Mouse (Mus musculus) liver, embryonic 11.5 days (tissue): ENCODE data around the gene Ptpra. TPM values are rescaled to one million over a fixed set of nuclear protein-coding genes. Genes with fewer than 3 reads are reported as not detected.
A peak's percentile ranks its signal among the peaks of the same experiment; 100 is the strongest.

Experiments used
- ATAC-seq: fragments of 200-750 bp; cut with Nextera tagmentation; replicated peaks from 2 replicates; pipeline ENCODE4 v1.8.0; 2017; ENCODE audit warnings: moderate number of reproducible peaks, mild to moderate bottlenecking, moderate TSS enrichment, moderate library complexity; ENCODE audit not compliant: low FRiP score
- DNase-seq: peaks from one replicate; pipeline ENCODE4 v3.0.0-alpha.2; 2017; ENCODE audit warnings: low spot score
- H3K27ac ChIP-seq: fragments of 300-500 bp; sonication (generic); 2 replicates; pipeline ENCODE4 v1.5.1; 2014; ENCODE audit warnings: mild to moderate bottlenecking, low read depth, low read length, control low read depth
- H3K27me3 ChIP-seq: fragments of 300-500 bp; sonication (generic); replicated peaks from 2 replicates; pipeline ENCODE4 v1.6.1; 2014; ENCODE audit warnings: low read length, mixed read lengths; ENCODE audit not compliant: control insufficient read depth, insufficient read depth
- H3K36me3 ChIP-seq: fragments of 300-500 bp; sonication (generic); 2 replicates; pipeline ENCODE4 v1.6.1; 2014; ENCODE audit warnings: mild to moderate bottlenecking, low read length, moderate library complexity, mixed read lengths; ENCODE audit not compliant: control insufficient read depth, insufficient read depth
- H3K4me1 ChIP-seq: fragments of 300-500 bp; sonication (generic); replicated peaks from 2 replicates; pipeline ENCODE4 v1.6.1; 2014; ENCODE audit warnings: low read length, mixed read lengths; ENCODE audit not compliant: control insufficient read depth, insufficient read depth
- H3K4me2 ChIP-seq: fragments of 300-500 bp; sonication (generic); 2 replicates; pipeline ENCODE4 v1.6.1; 2014; ENCODE audit warnings: mild to moderate bottlenecking, control low read depth, moderate library complexity
- H3K4me3 ChIP-seq: fragments of 300-500 bp; sonication (generic); 2 replicates; pipeline ENCODE4 v1.5.1; 2014; ENCODE audit warnings: low read depth, low read length, control low read depth
- H3K9ac ChIP-seq: fragments of 300-500 bp; sonication (generic); 2 replicates; pipeline ENCODE4 v1.6.1; 2014; ENCODE audit warnings: low read depth, low read length, control low read depth
- H3K9me3 ChIP-seq: fragments of 300-500 bp; sonication (generic); 2 replicates; pipeline ENCODE4 v1.6.1; 2016; ENCODE audit warnings: low read length, inconsistent platforms, mixed read lengths; ENCODE audit not compliant: control insufficient read depth
- whole genome bisulfite sequencing: fragments of 180-500 bp; shearing (Covaris S2); extraction: QIAGEN DNeasy Blood & Tissue Kit; methylation state at CpG from one replicate; pipeline ENCODE4 v1.1.7; 2014; 5-methylcytosine and 5-hydroxymethylcytosine counted together
- microRNA-seq: library from miRNA; unstranded; fragments of <30 nt; microRNA quantifications from one replicate; pipeline ENCODE4, GENCODE M21; 2017; ENCODE audit warnings: borderline number of aligned reads
- polyA plus RNA-seq: library from polyadenylated mRNA; unstranded; fragments of >200 nt; fragmentation: Nextera tagmentation; extraction: Ambion mirVana; gene quantifications from 2 replicates; pipeline ENCODE4 v1.2.1, GENCODE M21; 2014

Ptpra gene
- polyA plus RNA-seq, 1 experiment from 2014 or later = 66.2 TPM

DNA sequence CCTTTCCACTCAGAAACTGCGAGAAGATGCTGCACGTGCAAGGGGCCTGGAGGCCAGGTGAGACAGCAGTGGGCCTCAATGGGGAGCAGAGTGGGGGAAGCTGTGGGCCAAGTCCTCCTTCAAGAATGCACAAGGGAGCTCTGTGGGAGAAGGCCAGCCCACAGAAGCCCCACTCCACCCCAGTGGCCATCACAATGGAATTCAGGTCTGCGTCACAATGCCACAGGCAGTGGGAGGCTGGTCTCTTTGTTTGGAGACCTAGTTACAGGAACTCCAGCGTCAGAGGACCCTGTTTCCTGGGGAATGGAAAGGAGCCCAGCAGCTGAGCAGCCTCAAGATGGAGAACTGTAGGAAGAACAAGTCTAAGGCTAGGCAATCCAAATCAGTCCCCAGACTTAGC is 139.1 kb downstream of the Ptpra start:
- H3K4me3 ChIP-seq = no peak overlapping the region
- 88% methylated on average over 4 of the region's 4 CpGs for WGBS
- DNase-seq (no peak), ATAC-seq (no peak)
- H3K4me1 ChIP-seq = no peaks in the 10 kb centered on the region
- H3K27me3 ChIP-seq = no peaks in the 10 kb centered on the region; the same call in 1 of the 2 replicates
- H3K4me2 ChIP-seq = no peak overlapping the region
- no peaks in the 10 kb centered on the region for H3K9me3 ChIP-seq
- peaks cover 11% of the 10 kb centered on the region; the same call in 1 of the 2 replicates for H3K36me3 ChIP-seq
- no peak overlapping the region for H3K27ac ChIP-seq
- no peak overlapping the region for H3K9ac ChIP-seq

DNA sequence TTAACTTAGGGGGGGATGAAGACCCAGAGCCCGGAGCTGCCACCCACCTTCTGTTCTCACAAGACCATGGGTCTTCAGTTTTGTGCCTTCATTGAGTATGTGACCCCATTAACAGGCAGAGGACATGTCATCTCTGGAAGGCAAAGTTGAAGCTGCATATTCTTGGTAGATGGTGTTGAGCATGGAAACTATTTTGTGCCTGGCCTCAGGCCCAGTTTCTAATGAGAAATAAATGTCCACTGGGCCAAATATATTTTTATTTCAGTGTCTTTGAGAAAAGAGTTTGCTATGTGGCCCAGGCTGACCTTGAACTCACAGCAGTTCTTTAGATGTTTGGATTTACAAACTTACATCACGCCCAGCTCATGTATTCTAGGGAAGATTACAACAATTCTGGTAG is 139.7 kb downstream of the Ptpra start:
- ATAC-seq = no peak
- Histone ChIP-seq H3K27ac (no peak overlapping the region), H3K9me3 (no peaks in the 10 kb centered on the region), H3K4me1 (no peaks in the 10 kb centered on the region), H3K36me3 (peaks cover 11% of the 10 kb centered on the region; the same call in 1 of the 2 replicates), H3K4me3 (no peak overlapping the region), H3K9ac (no peak overlapping the region), H3K27me3 (no peaks in the 10 kb centered on the region), H3K4me2 (no peak overlapping the region)
- 91% methylated on average over 2 of the region's 2 CpGs for WGBS
- DNase-seq = no peak

DNA sequence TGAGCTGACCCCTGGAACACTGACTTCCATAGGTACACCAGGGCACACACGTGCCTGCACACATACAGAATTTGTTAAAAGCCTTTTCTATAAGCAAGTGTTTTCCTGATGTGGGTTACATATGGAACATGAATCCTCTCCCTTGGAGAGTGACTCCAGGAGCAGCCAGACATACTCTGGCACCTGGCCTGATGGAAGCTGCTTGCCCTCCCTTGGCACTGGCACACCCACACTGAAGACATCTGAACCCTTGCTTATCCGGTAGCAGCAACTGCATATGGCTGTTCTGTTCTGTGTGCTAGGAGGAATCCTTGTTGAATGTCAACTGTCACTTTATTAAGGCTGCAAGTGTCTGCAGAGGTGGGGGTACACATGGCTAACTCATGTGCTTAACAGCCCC is 140.9 kb downstream of the Ptpra start:
- ATAC-seq (no peak), DNase-seq (no peak)
- WGBS = 89% methylated on average over 2 of the region's 2 CpGs
- Histone ChIP-seq H3K4me1 (peaks cover 5% of the 10 kb centered on the region), H3K4me2 (no peak overlapping the region), H3K9me3 (no peaks in the 10 kb centered on the region), H3K27ac (no peak overlapping the region), H3K36me3 (peaks cover 17% of the 10 kb centered on the region; the same call in 1 of the 2 replicates), H3K27me3 (no peaks in the 10 kb centered on the region), H3K9ac (no peak overlapping the region), H3K4me3 (no peak overlapping the region)

DNA sequence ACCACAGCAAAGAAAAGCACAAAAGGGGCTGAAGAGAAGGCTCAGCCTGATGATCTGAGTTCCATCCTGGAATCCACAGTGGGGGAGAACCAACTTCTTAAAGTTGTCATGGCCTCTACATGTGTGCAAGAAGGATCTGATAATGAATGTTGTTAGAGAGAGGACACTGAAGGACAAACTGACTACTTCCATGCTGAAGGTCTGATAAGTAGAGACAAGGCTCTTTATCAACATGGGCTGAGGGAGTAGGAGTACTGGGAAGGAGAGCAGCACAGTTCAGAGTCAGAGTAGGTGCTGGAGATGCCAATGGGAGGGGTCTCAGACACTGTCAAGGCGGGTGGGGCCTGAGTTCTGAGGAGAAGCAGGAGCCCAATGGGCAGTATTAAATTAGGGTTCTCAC is 145.5 kb downstream of the Ptpra start:
- peaks cover 30% of the 10 kb centered on the region; the same call in 1 of the 2 replicates for H3K36me3 ChIP-seq
- no peak overlapping the region for H3K9ac ChIP-seq
- ATAC-seq (no peak), DNase-seq (no peak)
- no peak overlapping the region for H3K27ac ChIP-seq
- no peaks in the 10 kb centered on the region for H3K9me3 ChIP-seq
- no peaks in the 10 kb centered on the region for H3K27me3 ChIP-seq
- WGBS = 61% methylated on average over 1 of the region's 1 CpGs
- H3K4me1 ChIP-seq = peaks cover 6% of the 10 kb centered on the region
- no peak overlapping the region for H3K4me3 ChIP-seq
- no peak overlapping the region for H3K4me2 ChIP-seq

DNA sequence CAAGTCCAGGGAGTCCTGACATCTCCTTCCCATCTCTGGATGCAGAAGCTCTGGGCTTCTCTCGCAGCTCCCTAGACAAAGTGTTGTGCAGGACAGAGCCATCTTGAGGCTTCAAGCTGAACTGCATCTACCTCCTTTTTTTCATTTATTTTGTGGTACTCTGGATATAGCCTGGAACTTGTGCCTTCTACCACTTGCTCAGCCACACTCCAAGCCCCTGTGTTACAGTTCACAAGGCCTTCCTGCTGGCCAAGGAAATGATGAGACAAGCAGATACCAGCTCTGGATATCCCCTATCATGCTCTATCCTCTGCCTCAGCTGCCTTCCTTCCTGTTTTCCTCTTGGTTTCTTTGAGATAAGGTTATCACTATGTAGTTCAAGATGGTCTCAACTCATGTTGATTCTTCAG is 147.5 kb downstream of the Ptpra start:
- 20% methylated on average over 1 of the region's 1 CpGs for whole genome bisulfite sequencing
- no peaks in the 10 kb centered on the region for H3K27me3 ChIP-seq
- H3K4me3 ChIP-seq = no peak overlapping the region
- no peak overlapping the region for H3K9ac ChIP-seq
- no peak overlapping the region for H3K27ac ChIP-seq
- DNase-seq (no peak), ATAC-seq (peak; percentile 57)
- no peaks in the 10 kb centered on the region for H3K9me3 ChIP-seq
- peaks cover 6% of the 10 kb centered on the region for H3K4me1 ChIP-seq
- H3K36me3 ChIP-seq = peaks cover 23% of the 10 kb centered on the region; the same call in 1 of the 2 replicates
- no peak overlapping the region for H3K4me2 ChIP-seq

DNA sequence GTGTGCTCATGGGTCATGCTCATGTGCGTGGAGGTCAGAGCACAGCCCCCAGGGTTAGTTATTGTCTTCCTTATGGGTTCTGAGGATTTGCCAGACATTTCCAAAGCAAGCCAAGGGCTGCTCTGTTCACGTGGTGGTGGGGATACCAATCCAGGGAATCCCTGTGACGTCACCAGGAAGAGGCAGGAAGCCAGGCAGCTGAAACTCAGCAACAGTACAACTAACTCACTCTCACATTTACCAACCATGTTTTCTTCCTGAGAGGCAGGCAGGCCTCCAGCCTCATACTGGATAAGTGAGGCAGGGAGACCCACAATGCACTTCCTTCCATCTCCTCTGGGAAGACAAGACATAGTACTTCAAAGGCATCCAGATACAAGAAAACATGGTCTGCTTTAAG is 148.3 kb downstream of the Ptpra start:
- no peak overlapping the region for H3K9ac ChIP-seq
- H3K27me3 ChIP-seq = no peaks in the 10 kb centered on the region
- H3K4me3 ChIP-seq = no peak overlapping the region
- no peak overlapping the region for H3K27ac ChIP-seq
- no peak for ATAC-seq
- DNase-seq = no peak
- 57% methylated on average over 3 of the region's 3 CpGs for WGBS
- H3K9me3 ChIP-seq = no peaks in the 10 kb centered on the region
- peaks cover 6% of the 10 kb centered on the region for H3K4me1 ChIP-seq
- H3K4me2 ChIP-seq = no peak overlapping the region
- H3K36me3 ChIP-seq = peaks cover 27% of the 10 kb centered on the region

DNA sequence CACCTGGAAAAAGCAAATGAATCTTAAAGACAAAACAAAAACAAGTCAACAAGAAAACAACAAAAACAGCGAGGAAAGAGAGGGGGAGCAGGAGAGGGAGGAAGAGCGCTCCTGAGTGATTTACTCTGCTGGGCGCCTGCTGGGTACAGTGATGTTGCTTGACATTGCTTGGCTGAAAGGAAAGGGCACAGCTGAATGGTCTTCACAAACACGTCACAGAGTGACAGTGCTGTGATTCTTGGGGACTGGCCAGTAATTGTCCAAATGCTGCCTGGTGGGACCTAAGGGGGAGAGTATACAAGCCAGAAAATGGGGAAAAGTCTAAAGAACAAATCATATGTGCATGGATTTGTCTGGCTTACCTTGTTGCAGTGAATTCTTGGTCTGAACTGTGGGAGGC is 152.1 kb downstream of the Ptpra start:
- WGBS = 85% methylated on average over 4 of the region's 4 CpGs

More for the DNA sequence above, 152.1 kb downstream of the Ptpra start:
- Histone ChIP-seq H3K9me3 (no peaks in the 10 kb centered on the region), H3K9ac (no peak overlapping the region), H3K36me3 (peaks cover 28% of the 10 kb centered on the region), H3K4me2 (no peak overlapping the region), H3K4me3 (no peak overlapping the region), H3K4me1 (no peaks in the 10 kb centered on the region; the same call in none of the 2 replicates), H3K27me3 (no peaks in the 10 kb centered on the region), H3K27ac (no peak overlapping the region)
- no peak for DNase-seq
- no peak for ATAC-seq

Small RNAs within 50 kb of the gene (microRNA-seq; reads per million reads assigned to microRNA genes)
- not detected for gene Gm23876

Other genes with a start within 250 kb of the Ptpra start
- 516 and 536 TPM in 2 replicates for gene Nop56, start 175.8 kb upstream of the Ptpra start, polyA plus RNA-seq
- gene Idh3b, start 165.7 kb upstream of the Ptpra start, polyA plus RNA-seq = 184 and 188 TPM in 2 replicates
- 0.78 and 0.81 TPM in 2 replicates for gene Ebf4, start 155.1 kb upstream of the Ptpra start, polyA plus RNA-seq
- gene Cpxm1, start 52.7 kb upstream of the Ptpra start, polyA plus RNA-seq = 24.3 and 26.3 TPM in 2 replicates
- not detected in 2 replicates for gene Gm28372, start 45.0 kb upstream of the Ptpra start, polyA plus RNA-seq
- not detected in 2 replicates for gene 1700020A23Rik, start 45.0 kb upstream of the Ptpra start, polyA plus RNA-seq
- not detected in 2 replicates for gene Tmem239, start 43.8 kb upstream of the Ptpra start, polyA plus RNA-seq
- gene Vps16, start 25.9 kb upstream of the Ptpra start, polyA plus RNA-seq = 69.6 and 80.5 TPM in 2 replicates
- 7.6 and 7.8 TPM in 2 replicates for gene Pced1a, start 25.6 kb upstream of the Ptpra start, polyA plus RNA-seq
- 119 and 122 TPM in 2 replicates for gene Mrps26, start 113.5 kb downstream of the Ptpra start, polyA plus RNA-seq
- gene Oxt, start 125.9 kb downstream of the Ptpra start, polyA plus RNA-seq = not detected in 2 replicates
- not detected in 2 replicates for gene Avp, start 132.3 kb downstream of the Ptpra start, polyA plus RNA-seq
- gene Fastkd5, start 179.7 kb downstream of the Ptpra start, polyA plus RNA-seq = 26.3 and 30.8 TPM in 2 replicates
- 14.4 and 14.8 TPM in 2 replicates for gene Ubox5, start 179.8 kb downstream of the Ptpra start, polyA plus RNA-seq
- gene Lzts3, start 192.5 kb downstream of the Ptpra start, polyA plus RNA-seq = 0.36 and 0.38 TPM in 2 replicates
- gene Ddrgk1, start 214.4 kb downstream of the Ptpra start, polyA plus RNA-seq = 61.2 and 62.9 TPM in 2 replicates
- gene Itpa, start 217.3 kb downstream of the Ptpra start, polyA plus RNA-seq = 105 and 106 TPM in 2 replicates
- gene Slc4a11, start 247.2 kb downstream of the Ptpra start, polyA plus RNA-seq = 0.30 and 0.45 TPM in 2 replicates